Mouse (Mus musculus) limb, embryonic 11.5 days (tissue): ENCODE results near the gene Tm7sf3. TPM values are rescaled to one million over a fixed set of nuclear protein-coding genes. Genes with fewer than 3 reads are reported as not detected.

ENCODE experiments used
- ATAC-seq: fragments of 200-750 bp; cut with Nextera tagmentation; 2 replicates; pipeline ENCODE4 v1.8.0; 2017; ENCODE audit warnings: low read depth; ENCODE audit not compliant: insufficient number of reproducible peaks, low FRiP score, low TSS enrichment
- DNase-seq: peaks from one replicate; pipeline ENCODE4 v3.0.0-alpha.2; 2015; ENCODE audit warnings: low spot score
- H3K27ac ChIP-seq: fragments of 300-500 bp; sonication (generic); replicated peaks from 2 replicates; pipeline ENCODE4 v1.5.1; 2014; ENCODE audit warnings: low read depth, mild to moderate bottlenecking, low read length
- H3K27me3 ChIP-seq: fragments of 300-500 bp; sonication (generic); 2 replicates; pipeline ENCODE4 v1.6.1; 2014; ENCODE audit warnings: mild to moderate bottlenecking, low read length, mixed read lengths; ENCODE audit not compliant: control insufficient read depth, insufficient read depth
- H3K36me3 ChIP-seq: fragments of 300-500 bp; sonication (generic); 2 replicates; pipeline ENCODE4 v1.6.1; 2014; ENCODE audit warnings: mild to moderate bottlenecking, low read length, moderate library complexity, mixed read lengths; ENCODE audit not compliant: control insufficient read depth, insufficient read depth
- H3K4me1 ChIP-seq: fragments of 300-500 bp; sonication (generic); 2 replicates; pipeline ENCODE4 v1.6.1; 2014; ENCODE audit warnings: low read length, mixed read lengths; ENCODE audit not compliant: control insufficient read depth, insufficient read depth
- H3K4me2 ChIP-seq: fragments of 300-500 bp; sonication (generic); 2 replicates; pipeline ENCODE4 v1.6.1; 2014; ENCODE audit warnings: low read depth, mild to moderate bottlenecking, moderate library complexity; ENCODE audit not compliant: severe bottlenecking
- H3K4me3 ChIP-seq: fragments of 300-500 bp; sonication (generic); 2 replicates; pipeline ENCODE4 v1.5.1; 2014; ENCODE audit warnings: low read depth, low read length
- H3K9ac ChIP-seq: fragments of 300-500 bp; sonication (generic); 2 replicates; pipeline ENCODE4 v1.6.1; 2014; ENCODE audit warnings: mild to moderate bottlenecking, low read length
- H3K9me3 ChIP-seq: fragments of 300-500 bp; sonication (generic); 2 replicates; pipeline ENCODE4 v1.6.1; 2016; ENCODE audit warnings: low read length; ENCODE audit not compliant: control insufficient read depth
- WGBS: fragments of 180-500 bp; shearing (Covaris S2); extraction: QIAGEN DNeasy Blood & Tissue Kit; methylation state at CpG from one replicate; pipeline ENCODE4 v1.1.7; 2014; 5-methylcytosine and 5-hydroxymethylcytosine counted together
- polyA plus RNA-seq: library from polyadenylated mRNA; unstranded; fragments of >200 nt; fragmentation: Nextera tagmentation; extraction: Ambion mirVana; gene quantifications from 2 replicates; pipeline ENCODE4 v1.2.1, GENCODE M21; 2014

Tm7sf3 gene
- polyA plus RNA-seq, 1 experiment from 2014 or later: 27.6 TPM

- peaks cover 2% of the 10 kb centered on the region; the same call in 1 of the 2 replicates for H3K36me3 ChIP-seq
- 90% methylated on average over 8 of the region's 8 CpGs for WGBS
Measured at GRCm38 (mm10) chr6:146615891-146616290, 26.7 kb downstream of the Tm7sf3 start.

GRCm38 (mm10) chr6:146614541-146614940, 28.1 kb downstream of the Tm7sf3 start:
- Histone ChIP-seq H3K4me3 (no peak overlapping the region), H3K4me1 (no peaks in the 10 kb centered on the region), H3K27ac (no peak overlapping the region), H3K27me3 (no peaks in the 10 kb centered on the region), H3K9ac (no peak overlapping the region), H3K4me2 (no peak overlapping the region), H3K36me3 (peaks cover 5% of the 10 kb centered on the region), H3K9me3 (no peaks in the 10 kb centered on the region)
- DNase-seq (no peak), ATAC-seq (no peak)
- 90% methylated on average over 5 of the region's 5 CpGs for WGBS

More at GRCm38 (mm10) chr6:146615891-146616290, 26.7 kb downstream of the Tm7sf3 start:
- no peak overlapping the region for H3K4me3 ChIP-seq
- ATAC-seq: no peak
- H3K4me2 ChIP-seq: no peak overlapping the region
- DNase-seq: no peak
- H3K9me3 ChIP-seq: no peaks in the 10 kb centered on the region
- no peak overlapping the region for H3K9ac ChIP-seq
- H3K27ac ChIP-seq: no peak overlapping the region
- H3K4me1 ChIP-seq: no peaks in the 10 kb centered on the region
- no peaks in the 10 kb centered on the region for H3K27me3 ChIP-seq

- H3K9me3 ChIP-seq: no peaks in the 10 kb centered on the region
- ATAC-seq (no peak), DNase-seq (no peak)
- H3K27ac ChIP-seq: no peak overlapping the region
- H3K36me3 ChIP-seq: peaks cover 6% of the 10 kb centered on the region
- 92% methylated on average over 5 of the region's 5 CpGs for WGBS
- no peak overlapping the region for H3K4me2 ChIP-seq
- no peak overlapping the region for H3K9ac ChIP-seq
- no peaks in the 10 kb centered on the region for H3K27me3 ChIP-seq
- H3K4me3 ChIP-seq: no peak overlapping the region
- no peaks in the 10 kb centered on the region for H3K4me1 ChIP-seq
Measured at GRCm38 (mm10) chr6:146613907-146614306, 28.7 kb downstream of the Tm7sf3 start.

GRCm38 (mm10) chr6:146612736-146613135, 29.9 kb downstream of the Tm7sf3 start:
- H3K27ac ChIP-seq: no peak overlapping the region
- 95% methylated on average over 5 of the region's 5 CpGs for WGBS
- ATAC-seq: no peak
- no peaks in the 10 kb centered on the region for H3K4me1 ChIP-seq
- H3K36me3 ChIP-seq: peaks cover 7% of the 10 kb centered on the region; the same call in 1 of the 2 replicates
- H3K9ac ChIP-seq: no peak overlapping the region
- no peak overlapping the region for H3K4me3 ChIP-seq
- DNase-seq: no peak
- H3K27me3 ChIP-seq: no peaks in the 10 kb centered on the region
- H3K4me2 ChIP-seq: no peak overlapping the region
- no peaks in the 10 kb centered on the region for H3K9me3 ChIP-seq

- no peak overlapping the region for H3K4me3 ChIP-seq
- WGBS: 95% methylated on average over 7 of the region's 7 CpGs
- H3K27me3 ChIP-seq: no peaks in the 10 kb centered on the region
- H3K4me1 ChIP-seq: no peaks in the 10 kb centered on the region
- no peak overlapping the region for H3K9ac ChIP-seq
- DNase-seq (no peak), ATAC-seq (no peak)
- no peaks in the 10 kb centered on the region for H3K9me3 ChIP-seq
- no peak overlapping the region for H3K4me2 ChIP-seq
- no peak overlapping the region for H3K27ac ChIP-seq
- peaks cover 7% of the 10 kb centered on the region; the same call in 1 of the 2 replicates for H3K36me3 ChIP-seq
Measured at GRCm38 (mm10) chr6:146611897-146612296, 30.7 kb downstream of the Tm7sf3 start.

- DNase-seq: no peak
- H3K36me3 ChIP-seq: peaks cover 7% of the 10 kb centered on the region; the same call in 1 of the 2 replicates
- no peak overlapping the region for H3K9ac ChIP-seq
- ATAC-seq: no peak
- H3K4me2 ChIP-seq: no peak overlapping the region
- no peaks in the 10 kb centered on the region for H3K9me3 ChIP-seq
- H3K4me3 ChIP-seq: no peak overlapping the region
- no peak overlapping the region for H3K27ac ChIP-seq
- 91% methylated on average over 6 of the region's 6 CpGs for WGBS
- no peaks in the 10 kb centered on the region for H3K4me1 ChIP-seq
- no peaks in the 10 kb centered on the region for H3K27me3 ChIP-seq
Measured at GRCm38 (mm10) chr6:146611385-146611784, 31.2 kb downstream of the Tm7sf3 start.

GRCm38 (mm10) chr6:146603651-146604050, 39.0 kb downstream of the Tm7sf3 start:
- Histone ChIP-seq H3K27ac (no peak overlapping the region), H3K4me3 (no peak overlapping the region), H3K27me3 (no peaks in the 10 kb centered on the region), H3K36me3 (peaks cover 9% of the 10 kb centered on the region; the same call in 1 of the 2 replicates), H3K4me2 (no peak overlapping the region), H3K9me3 (no peaks in the 10 kb centered on the region), H3K9ac (no peak overlapping the region), H3K4me1 (no peaks in the 10 kb centered on the region)
- no peak for DNase-seq
- WGBS: 87% methylated on average over 10 of the region's 10 CpGs
- no peak for ATAC-seq

- H3K4me3 ChIP-seq: no peak overlapping the region
- DNase-seq (no peak), ATAC-seq (no peak)
- 82% methylated on average over 4 of the region's 4 CpGs for WGBS
- H3K9ac ChIP-seq: no peak overlapping the region
- H3K4me1 ChIP-seq: no peaks in the 10 kb centered on the region
- no peak overlapping the region for H3K4me2 ChIP-seq
- H3K36me3 ChIP-seq: peaks cover 9% of the 10 kb centered on the region; the same call in 1 of the 2 replicates
- H3K27me3 ChIP-seq: no peaks in the 10 kb centered on the region
- H3K9me3 ChIP-seq: no peaks in the 10 kb centered on the region
- H3K27ac ChIP-seq: no peak overlapping the region
Measured at GRCm38 (mm10) chr6:146602601-146603000, 40.0 kb downstream of the Tm7sf3 start.

- no peak overlapping the region for H3K4me2 ChIP-seq
- DNase-seq (no peak), ATAC-seq (no peak)
- no peak overlapping the region for H3K27ac ChIP-seq
- H3K36me3 ChIP-seq: peaks cover 10% of the 10 kb centered on the region
- H3K9me3 ChIP-seq: no peaks in the 10 kb centered on the region
- H3K9ac ChIP-seq: no peak overlapping the region
- no peak overlapping the region for H3K4me3 ChIP-seq
- H3K27me3 ChIP-seq: no peaks in the 10 kb centered on the region
- WGBS: 94% methylated on average over 5 of the region's 5 CpGs
- no peaks in the 10 kb centered on the region for H3K4me1 ChIP-seq
Measured at GRCm38 (mm10) chr6:146585134-146585533, 57.5 kb downstream of the Tm7sf3 start.
